Comparison of ENCODE assay signal across 20 mouse cellular contexts in genomic region chr4:115820944-115821343, GRCm38 (mm10). TPM values are rescaled to one million over a fixed set of nuclear protein-coding genes. Genes with fewer than 3 reads are reported as not detected.
"Had no signal": no experiment of that assay in that cellular context is flagged by ENCODE, and none has a peak within 500 bp of the region (broad histone marks: within the 10 kb centered on the region; RNA-seq: fewer than 3 reads in every experiment).

No protein-coding gene starts in this region.

- DNase-seq: liver, postnatal 0 days; lung, adult 2 months; lung, postnatal 14 days; lung, postnatal 36 days; right cerebral cortex, postnatal 25 days; right cerebral cortex, postnatal 4 days; spleen, adult 18-20 months; thymus, adult 18-20 months; thymus, postnatal 14 days; thymus, postnatal 36 days had no signal

- H3K27me3 ChIP-seq: lung, embryonic 15.5 days; megakaryocyte, embryonic 14.5 days; midbrain, embryonic 13.5 days; midbrain, embryonic 15.5 days; neural tube, embryonic 12.5 days had no signal

- H3K36me3 ChIP-seq: midbrain, embryonic 15.5 days; neural tube, embryonic 12.5 days had no signal

- H3K4me3 ChIP-seq: lung, embryonic 15.5 days; midbrain, embryonic 13.5 days; midbrain, embryonic 15.5 days; neural tube, embryonic 12.5 days had no signal

- H3K27ac ChIP-seq: lung, embryonic 15.5 days; macrophage; midbrain, embryonic 13.5 days; midbrain, embryonic 15.5 days; neural tube, embryonic 12.5 days had no signal

- H3K9me3 ChIP-seq: lung, embryonic 15.5 days; megakaryocyte, embryonic 14.5 days; midbrain, embryonic 13.5 days; midbrain, embryonic 15.5 days; neural tube, embryonic 12.5 days had no signal

- H3K4me1 ChIP-seq: lung, embryonic 15.5 days; midbrain, embryonic 13.5 days; midbrain, embryonic 15.5 days; neural tube, embryonic 12.5 days had no signal

- H3K4me2 ChIP-seq: lung, embryonic 15.5 days; midbrain, embryonic 11.5 days; midbrain, embryonic 13.5 days; midbrain, embryonic 15.5 days; neural tube, embryonic 12.5 days had no signal

- H3K9ac ChIP-seq: liver, postnatal 0 days; lung, embryonic 15.5 days; midbrain, embryonic 13.5 days; midbrain, embryonic 15.5 days; neural tube, embryonic 12.5 days had no signal

RNA-seq across cellular contexts. Expression of gene Tex38, which starts 40.1 kb away (rescaled TPM):
- total RNA-seq: megakaryocyte progenitor cell, adult 5-6 weeks; monocyte, adult 5-6 weeks had no signal
- polyA plus RNA-seq: macrophage; midbrain, embryonic 11.5 days; small intestine, adult 2 months had no signal
